Mouse (Mus musculus): Measurements from ENCODE around the gene Tnfrsf1a.

DNA sequence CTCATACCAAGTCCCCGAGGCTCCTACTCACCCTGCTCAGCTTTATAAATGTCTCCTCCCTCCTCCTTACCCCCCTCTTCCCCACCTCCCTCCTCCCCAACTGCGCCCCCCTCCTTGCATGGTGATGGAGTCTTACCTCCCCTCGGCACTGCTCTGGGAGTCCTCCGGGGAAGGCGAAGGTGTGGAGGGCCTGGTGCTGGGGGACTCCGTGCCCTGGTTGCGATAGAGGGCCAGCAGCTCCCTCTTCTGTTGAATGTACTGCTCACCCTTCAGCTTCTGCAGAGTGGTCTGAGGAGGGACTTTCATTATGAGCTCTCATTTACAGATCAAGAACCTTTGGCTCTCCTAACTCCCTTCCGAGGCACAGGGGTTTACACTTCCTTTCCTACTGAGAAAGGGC lies 15.3 kb downstream of the Tnfrsf1a start:
- no peak for TF ChIP-seq GATA1 (IDR thresholded peaks at IDR 0.05; ENCODE audit: low read length)
- TF ChIP-seq TAL1 (IDR thresholded peaks at IDR 0.05; ENCODE audit: low read length): no peak

Measured in erythroblast, embryonic 14.5 days (primary cell).